In genomic region chr17:73942268-73942962, GRCm38 (mm10) we compare ENCODE assay signal across 10 mouse cellular contexts. TPM values are rescaled to one million over a fixed set of nuclear protein-coding genes. Genes with fewer than 3 reads are reported as not detected.
DNase-seq lines count a peak whose midpoint lies in the region; ATAC-seq and TF ChIP-seq lines count a peak whose summit lies in the region.
"Had no signal": no experiment of that assay in that cellular context is flagged by ENCODE, and none has a peak within 500 bp of the region (broad histone marks: within the 10 kb centered on the region; RNA-seq: fewer than 3 reads in every experiment).

No protein-coding gene starts in this region.

- no peaks in the 10 kb centered on the region for H3K9me3 ChIP-seq in intestine, postnatal 0 days (ENCODE audit: control insufficient read depth)
- no peaks in the 10 kb centered on the region for H3K9me3 ChIP-seq in stomach, embryonic 16.5 days (replicated peaks; ENCODE audit: control insufficient read depth, low read length)
- H3K9me3 ChIP-seq in forebrain, embryonic 15.5 days, result no peaks in the 10 kb centered on the region
- H3K9me3 ChIP-seq: hindbrain, embryonic 12.5 days; liver, embryonic 15.5 days had no signal

- no peaks in the 10 kb centered on the region for H3K27me3 ChIP-seq in spleen, adult 2 months (ENCODE audit: control insufficient read depth, insufficient read depth, low read length)
- no peaks in the 10 kb centered on the region for H3K27me3 ChIP-seq in intestine, postnatal 0 days (replicated peaks; ENCODE audit: control insufficient read depth, insufficient read depth, low read length)
- no peaks in the 10 kb centered on the region for H3K27me3 ChIP-seq in stomach, embryonic 16.5 days (ENCODE audit: control insufficient read depth, insufficient read depth, low read length)
- H3K27me3 ChIP-seq in forebrain, embryonic 15.5 days, result no peaks in the 10 kb centered on the region
- H3K27me3 ChIP-seq: hindbrain, embryonic 12.5 days had no signal

- WGBS in spleen, adult 2 months, result 20% methylated on average over 3 of the region's 3 CpGs
- 23% methylated on average over 3 of the region's 3 CpGs for WGBS in intestine, postnatal 0 days
- WGBS in stomach, embryonic 16.5 days, result 48% methylated on average over 3 of the region's 3 CpGs
- WGBS in forebrain, embryonic 15.5 days, result 89% methylated on average over 3 of the region's 3 CpGs

- TF ChIP-seq POLR2A in spleen, adult 2 months (IDR thresholded peaks at IDR 0.05; ENCODE audit: low read depth, low read length), result no peak

- ATAC-seq in intestine, postnatal 0 days, result peak; percentile 90
- peak; percentile 40; the same call in 1 of the 2 replicates for ATAC-seq in stomach, embryonic 16.5 days (ENCODE audit: insufficient read depth, low FRiP score)
- no peak for ATAC-seq in forebrain, embryonic 15.5 days (replicated peaks)

- peaks cover 8% of the 10 kb centered on the region; the same call in 1 of the 2 replicates for H3K4me1 ChIP-seq in spleen, adult 2 months (ENCODE audit: control insufficient read depth, insufficient read depth, insufficient read length)
- H3K4me1 ChIP-seq in intestine, postnatal 0 days (replicated peaks; ENCODE audit: control insufficient read depth, insufficient read depth, low read length), result no peaks in the 10 kb centered on the region; the same call in 1 of the 2 replicates
- no peaks in the 10 kb centered on the region for H3K4me1 ChIP-seq in stomach, embryonic 16.5 days (ENCODE audit: control insufficient read depth, insufficient read depth, low read length)
- H3K4me1 ChIP-seq in forebrain, embryonic 15.5 days, result no peaks in the 10 kb centered on the region
- H3K4me1 ChIP-seq: hindbrain, embryonic 12.5 days had no signal

- no peak overlapping the region for H3K9ac ChIP-seq in intestine, postnatal 0 days (ENCODE audit: low read depth, low read length)
- no peak overlapping the region for H3K9ac ChIP-seq in stomach, embryonic 16.5 days (ENCODE audit: low read length)
- H3K9ac ChIP-seq in forebrain, embryonic 15.5 days (replicated peaks), result no peak overlapping the region
- H3K9ac ChIP-seq: hindbrain, embryonic 12.5 days; liver, embryonic 15.5 days had no signal

- no peak for TF ChIP-seq CTCF in spleen, adult 2 months (IDR thresholded peaks at IDR 0.05; ENCODE audit: extremely low read depth, insufficient read depth, insufficient read length, insufficient replicate concordance)
- no peak for TF ChIP-seq CTCF in intestine, postnatal 0 days (IDR thresholded peaks at IDR 0.05; ENCODE audit: low read depth)

- peak overlapping the region; percentile 81 for H3K27ac ChIP-seq in spleen, adult 2 months (ENCODE audit: insufficient read depth, low read length)
- H3K27ac ChIP-seq in intestine, postnatal 0 days (ENCODE audit: low read depth, low read length), result peak overlapping the region; percentile 92
- peak overlapping the region; percentile 46; the same call in 1 of the 2 replicates for H3K27ac ChIP-seq in stomach, embryonic 16.5 days (ENCODE audit: low read length)
- H3K27ac ChIP-seq in forebrain, embryonic 15.5 days (replicated peaks), result no peak overlapping the region
- H3K27ac ChIP-seq: hindbrain, embryonic 12.5 days; liver, embryonic 15.5 days had no signal

- H3K36me3 ChIP-seq in spleen, adult 2 months (ENCODE audit: control insufficient read depth, insufficient read depth, low read length), result no peaks in the 10 kb centered on the region
- H3K36me3 ChIP-seq in intestine, postnatal 0 days (ENCODE audit: control insufficient read depth, insufficient read depth), result 0 out of 2 replicates have a peak, but pooled peaks cover 3% of the 10 kb centered on the region
- no peaks in the 10 kb centered on the region for H3K36me3 ChIP-seq in stomach, embryonic 16.5 days (ENCODE audit: control insufficient read depth, insufficient read depth, low read length)
- H3K36me3 ChIP-seq in forebrain, embryonic 15.5 days, result no peaks in the 10 kb centered on the region
- H3K36me3 ChIP-seq: hindbrain, embryonic 12.5 days; liver, embryonic 15.5 days had no signal

- DNase-seq in adrenal gland, adult (ENCODE audit: inconsistent age in 2 of 2, low spot score in 1 of 2), result peak; percentile 75 to 91
- no peak for DNase-seq in adrenal gland, postnatal 4 days (ENCODE audit: low spot score in 2 of 2)
- DNase-seq in spleen, adult 2 months (ENCODE audit: low read depth in 1 of 2, low spot score in 2 of 2), result no peak
- DNase-seq in spleen, postnatal 10 days (ENCODE audit: low spot score in 2 of 2), result no peak
- no peak for DNase-seq in ovary, postnatal 10 days (ENCODE audit: low spot score)

- H3K4me3 ChIP-seq in spleen, adult 2 months (ENCODE audit: extremely low read depth, insufficient read depth, insufficient read length), result no peak overlapping the region; the same call in 1 of the 2 replicates
- no peak overlapping the region for H3K4me3 ChIP-seq in intestine, postnatal 0 days (ENCODE audit: low read depth, low read length)
- H3K4me3 ChIP-seq in stomach, embryonic 16.5 days (replicated peaks; ENCODE audit: low read length), result no peak overlapping the region
- no peak overlapping the region for H3K4me3 ChIP-seq in forebrain, embryonic 15.5 days
- H3K4me3 ChIP-seq: hindbrain, embryonic 12.5 days; liver, embryonic 15.5 days had no signal

- H3K4me2 ChIP-seq in intestine, postnatal 0 days (replicated peaks; ENCODE audit: low read depth), result peak overlapping the region; percentile 46
- peak overlapping the region; percentile 14; the same call in 1 of the 2 replicates for H3K4me2 ChIP-seq in stomach, embryonic 16.5 days (ENCODE audit: low read depth, low read length)
- no peak overlapping the region for H3K4me2 ChIP-seq in forebrain, embryonic 15.5 days (replicated peaks)
- H3K4me2 ChIP-seq: hindbrain, embryonic 12.5 days; liver, embryonic 15.5 days had no signal

RNA-seq across cellular contexts. Expression of gene Xdh, which starts 7.6 kb away (rescaled TPM):
- total RNA-seq in adrenal gland, postnatal 4 days (2021), result 10 to 100 TPM; 87.1 to 92.1 TPM
- 15.6 and 18.5 TPM in 2 replicates for polyA plus RNA-seq in spleen, adult 2 months (2012; rRNA removed)
- polyA plus RNA-seq in intestine, postnatal 0 days (2015; fragmentation: Nextera tagmentation; extraction: Ambion mirVana), result 42.9 and 51.1 TPM in 2 replicates
- 8.0 and 14.7 TPM in 2 replicates for polyA plus RNA-seq in stomach, embryonic 16.5 days (2015; fragmentation: Nextera tagmentation; extraction: Ambion mirVana)
- 0.22 and 0.46 TPM in 2 replicates for polyA plus RNA-seq in forebrain, embryonic 15.5 days (2015; fragmentation: Nextera tagmentation; extraction: Ambion mirVana)

Comparison
In these comparisons a context has a peak if more than half of its experiments do, and no peak if none do; other contexts are left out.
1. DNase-seq: peak in adrenal gland, adult (2 of 2); none in adrenal gland, postnatal 4 days (0 of 2), spleen, adult 2 months (0 of 2), spleen, postnatal 10 days (0 of 2) and ovary, postnatal 10 days (single experiment).